Mouse (Mus musculus) bone marrow macrophage, adult 2 months (primary cell): ENCODE data around the gene Plxdc2.

Source experiments
- CTCF ChIP-seq: IDR thresholded peaks from 2 replicates; pipeline ENCODE4 v1.5.1; 2012; ENCODE audit warnings: low read depth, mild to moderate bottlenecking, low read length, moderate library complexity
- POLR2A ChIP-seq: IDR thresholded peaks from 2 replicates; pipeline ENCODE4 v1.6.1; 2012; ENCODE audit warnings: mild to moderate bottlenecking, low read depth, low read length, borderline replicate concordance

GRCm38 (mm10) chr2:16386206-16386605 is 30.1 kb downstream of the Plxdc2 start:
- no peak for TF ChIP-seq POLR2A
- TF ChIP-seq CTCF: no peak
